33 mouse cellular contexts compared by ENCODE assay signal in genomic region chr4:138983422-138983821, GRCm38 (mm10). TPM values are rescaled to one million over a fixed set of nuclear protein-coding genes. Genes with fewer than 3 reads are reported as not detected.
A peak's percentile ranks its signal among the peaks of the same experiment; 100 is the strongest.
DNase-seq lines count a peak whose midpoint lies in the region; ATAC-seq and TF ChIP-seq lines count a peak whose summit lies in the region.
"Had no signal": no experiment of that assay in that cellular context is flagged by ENCODE, and none has a peak within 500 bp of the region (broad histone marks: within the 10 kb centered on the region; RNA-seq: fewer than 3 reads in every experiment).

No protein-coding gene starts in this region.

- no peak overlapping the region for H3K4me3 ChIP-seq in kidney, postnatal 0 days (replicated peaks; ENCODE audit: low read depth, low read length)
- no peak overlapping the region for H3K4me3 ChIP-seq in intestine, embryonic 16.5 days (ENCODE audit: low read length)
- no peak overlapping the region for H3K4me3 ChIP-seq in stomach, embryonic 14.5 days (ENCODE audit: low read depth, low read length)
- no peak overlapping the region for H3K4me3 ChIP-seq in midbrain, embryonic 10.5 days
- H3K4me3 ChIP-seq: embryonic facial prominence, embryonic 10.5 days; embryonic facial prominence, embryonic 15.5 days; forebrain, embryonic 12.5 days; heart, embryonic 10.5 days; heart, embryonic 15.5 days; left cerebral cortex, adult 2 months; limb, embryonic 12.5 days; midbrain, embryonic 12.5 days; myocyte; neural tube, embryonic 13.5 days had no signal

- H3K9me3 ChIP-seq in kidney, postnatal 0 days (replicated peaks; ENCODE audit: low read length) = no peaks in the 10 kb centered on the region
- no peaks in the 10 kb centered on the region for H3K9me3 ChIP-seq in intestine, embryonic 16.5 days (ENCODE audit: control insufficient read depth, low read length)
- H3K9me3 ChIP-seq in stomach, embryonic 14.5 days (ENCODE audit: control insufficient read depth, low read depth, low read length) = no peaks in the 10 kb centered on the region
- H3K9me3 ChIP-seq in midbrain, embryonic 10.5 days (replicated peaks) = no peaks in the 10 kb centered on the region
- H3K9me3 ChIP-seq: embryonic facial prominence, embryonic 10.5 days; embryonic facial prominence, embryonic 15.5 days; forebrain, embryonic 12.5 days; heart, embryonic 10.5 days; heart, embryonic 15.5 days; limb, embryonic 12.5 days had no signal

- H3K9ac ChIP-seq in kidney, postnatal 0 days (ENCODE audit: low read depth, low read length) = no peak overlapping the region
- peak overlapping the region; percentile 39; the same call in 1 of the 2 replicates for H3K9ac ChIP-seq in intestine, embryonic 16.5 days (ENCODE audit: low read depth, low read length)
- H3K9ac ChIP-seq in stomach, embryonic 14.5 days (replicated peaks; ENCODE audit: low read depth, low read length) = no peak overlapping the region
- H3K9ac ChIP-seq: embryonic facial prominence, embryonic 15.5 days; forebrain, embryonic 12.5 days; forebrain, postnatal 0 days; heart, embryonic 15.5 days; limb, embryonic 12.5 days; midbrain, embryonic 12.5 days; neural tube, embryonic 13.5 days had no signal

- no peak overlapping the region for H3K4me2 ChIP-seq in kidney, postnatal 0 days (ENCODE audit: low read length)
- H3K4me2 ChIP-seq in intestine, embryonic 16.5 days (ENCODE audit: low read depth, low read length) = no peak overlapping the region
- no peak overlapping the region for H3K4me2 ChIP-seq in stomach, embryonic 14.5 days (replicated peaks; ENCODE audit: low read depth, low read length)
- H3K4me2 ChIP-seq: embryonic facial prominence, embryonic 15.5 days; forebrain, embryonic 12.5 days; heart, embryonic 15.5 days; limb, embryonic 12.5 days; midbrain, embryonic 12.5 days; neural tube, embryonic 13.5 days had no signal

- H3K36me3 ChIP-seq in kidney, postnatal 0 days (ENCODE audit: insufficient read depth, low read length) = no peaks in the 10 kb centered on the region
- no peaks in the 10 kb centered on the region for H3K36me3 ChIP-seq in intestine, embryonic 16.5 days (ENCODE audit: control insufficient read depth, insufficient read depth, low read length)
- no peaks in the 10 kb centered on the region for H3K36me3 ChIP-seq in stomach, embryonic 14.5 days (ENCODE audit: control insufficient read depth, insufficient read depth, low read length)
- H3K36me3 ChIP-seq in midbrain, embryonic 10.5 days = no peaks in the 10 kb centered on the region
- H3K36me3 ChIP-seq: embryonic facial prominence, embryonic 10.5 days; embryonic facial prominence, embryonic 15.5 days; forebrain, embryonic 12.5 days; heart, embryonic 10.5 days; heart, embryonic 15.5 days; limb, embryonic 12.5 days; midbrain, embryonic 12.5 days; neural tube, embryonic 13.5 days had no signal

- 0 out of 2 replicates have a peak, but pooled peaks have one; percentile 34 for ATAC-seq in kidney, postnatal 0 days (replicated peaks; ENCODE audit: low FRiP score, low read depth)
- peak; percentile 76 for ATAC-seq in intestine, embryonic 16.5 days
- 0 out of 2 replicates have a peak, but pooled peaks have one; percentile 18 for ATAC-seq in stomach, embryonic 14.5 days (ENCODE audit: insufficient number of reproducible peaks, insufficient read depth, low FRiP score, low read depth)
- ATAC-seq: CD4-positive, CD25-positive, alpha-beta regulatory T cell, adult 4 months; forebrain, postnatal 0 days; hindbrain, embryonic 16.5 days had no signal

- no peaks in the 10 kb centered on the region for H3K4me1 ChIP-seq in kidney, postnatal 0 days (replicated peaks; ENCODE audit: insufficient read depth, low read length)
- peaks cover 8% of the 10 kb centered on the region; the same call in 1 of the 2 replicates for H3K4me1 ChIP-seq in intestine, embryonic 16.5 days (ENCODE audit: control insufficient read depth, insufficient read depth, low read length)
- no peaks in the 10 kb centered on the region for H3K4me1 ChIP-seq in stomach, embryonic 14.5 days (ENCODE audit: control insufficient read depth, insufficient read depth, low read length)
- peaks cover 13% of the 10 kb centered on the region for H3K4me1 ChIP-seq in midbrain, embryonic 10.5 days
- H3K4me1 ChIP-seq: embryonic facial prominence, embryonic 15.5 days; midbrain, embryonic 12.5 days; neural tube, embryonic 13.5 days had no signal

- DNase-seq in kidney, postnatal 0 days (ENCODE audit: low spot score) = no peak
- DNase-seq in kidney, postnatal 10 days = no peak
- peak; percentile 20 for DNase-seq in R1 (ENCODE audit: low read depth, low spot score)
- no peak for DNase-seq in midbrain, embryonic 10.5 days (ENCODE audit: low spot score)
- DNase-seq in left cerebral cortex, adult 11 months (ENCODE audit: low spot score) = no peak
- DNase-seq: adrenal gland, adult 2 months; adrenal gland, postnatal 36 days; cerebellum, adult 2 months; cerebellum, postnatal 14 days; forebrain, postnatal 0 days; gastrocnemius, postnatal 10 days; kidney, adult 11 months; kidney, postnatal 25 days; right cerebral cortex, postnatal 4 days; thymus, postnatal 14 days had no signal

- no peak overlapping the region for H3K27ac ChIP-seq in kidney, postnatal 0 days
- peak overlapping the region; percentile 61; the same call in 1 of the 2 replicates for H3K27ac ChIP-seq in intestine, embryonic 16.5 days (ENCODE audit: low read length)
- 0 out of 2 replicates have a peak overlapping the region, but pooled peaks have one; percentile 10 for H3K27ac ChIP-seq in stomach, embryonic 14.5 days (ENCODE audit: low read length)
- no peak overlapping the region for H3K27ac ChIP-seq in midbrain, embryonic 10.5 days (replicated peaks)
- H3K27ac ChIP-seq: embryonic facial prominence, embryonic 10.5 days; embryonic facial prominence, embryonic 15.5 days; forebrain, embryonic 12.5 days; heart, embryonic 10.5 days; heart, embryonic 15.5 days; left cerebral cortex, adult 2 months; limb, embryonic 12.5 days; midbrain, embryonic 12.5 days; neural tube, embryonic 13.5 days had no signal

- no peak for TF ChIP-seq CTCF in kidney, postnatal 0 days (IDR thresholded peaks at IDR 0.05; ENCODE audit: low read depth)

- H3K27me3 ChIP-seq in kidney, postnatal 0 days (ENCODE audit: insufficient read depth, low read length) = no peaks in the 10 kb centered on the region
- no peaks in the 10 kb centered on the region for H3K27me3 ChIP-seq in intestine, embryonic 16.5 days (replicated peaks; ENCODE audit: control insufficient read depth, insufficient read depth, low read length)
- no peaks in the 10 kb centered on the region for H3K27me3 ChIP-seq in stomach, embryonic 14.5 days (ENCODE audit: control insufficient read depth, insufficient read depth, low read length)
- no peaks in the 10 kb centered on the region for H3K27me3 ChIP-seq in midbrain, embryonic 10.5 days (ENCODE audit: low read depth, poor library complexity, severe bottlenecking)
- H3K27me3 ChIP-seq: embryonic facial prominence, embryonic 15.5 days; forebrain, embryonic 12.5 days; heart, embryonic 15.5 days; limb, embryonic 12.5 days; midbrain, embryonic 12.5 days; neural tube, embryonic 13.5 days had no signal

- WGBS in kidney, postnatal 0 days = 63% methylated on average over 3 of the region's 3 CpGs
- WGBS in intestine, embryonic 16.5 days = 56% methylated on average over 3 of the region's 3 CpGs
- WGBS in stomach, embryonic 14.5 days = 54% methylated on average over 3 of the region's 3 CpGs
- 70% methylated on average over 3 of the region's 3 CpGs for WGBS in midbrain, embryonic 10.5 days

RNA-seq across cellular contexts. Expression of gene Tmco4, which starts 10.7 kb away (rescaled TPM):
- polyA plus RNA-seq in kidney, postnatal 0 days (2015; fragmentation: Nextera tagmentation; extraction: Ambion mirVana) = 10.2 and 10.8 TPM in 2 replicates
- polyA plus RNA-seq in intestine, embryonic 16.5 days (2015; fragmentation: Nextera tagmentation; extraction: Ambion mirVana) = 16.3 and 17.1 TPM in 2 replicates
- polyA plus RNA-seq in stomach, embryonic 14.5 days (2014; fragmentation: Nextera tagmentation; extraction: Ambion mirVana) = 6.6 and 6.8 TPM in 2 replicates
- polyA plus RNA-seq in midbrain, embryonic 10.5 days (2016; fragmentation: Nextera tagmentation; extraction: Ambion mirVana) = 0.87 and 0.98 TPM in 2 replicates

RNA-seq across cellular contexts. Expression of gene Rnf186, which starts 16.5 kb away (rescaled TPM):
- polyA plus RNA-seq in kidney, postnatal 0 days (2015; fragmentation: Nextera tagmentation; extraction: Ambion mirVana) = 15.9 and 17.7 TPM in 2 replicates
- 106 and 121 TPM in 2 replicates for polyA plus RNA-seq in intestine, embryonic 16.5 days (2015; fragmentation: Nextera tagmentation; extraction: Ambion mirVana)
- polyA plus RNA-seq in stomach, embryonic 14.5 days (2014; fragmentation: Nextera tagmentation; extraction: Ambion mirVana) = 14.2 and 14.8 TPM in 2 replicates
- not detected in 2 replicates for polyA plus RNA-seq in midbrain, embryonic 10.5 days (2016; fragmentation: Nextera tagmentation; extraction: Ambion mirVana)
- polyA plus RNA-seq: brain, embryonic 14.5 days; CD4-positive, CD25-positive, alpha-beta regulatory T cell, adult 4 months; cerebellum, adult 2 months; cortical plate, adult 2 months; embryonic facial prominence, embryonic 10.5 days; forebrain, embryonic 12.5 days; forebrain, postnatal 0 days; hindbrain, embryonic 11.5 days; hindbrain, embryonic 16.5 days; limb, embryonic 12.5 days; midbrain, embryonic 12.5 days; midbrain, postnatal 0 days; myocyte; neural tube, embryonic 13.5 days had no signal

Comparison
In these comparisons a context has a peak if more than half of its experiments do, and no peak if none do; other contexts are left out.
1. ATAC-seq: peak in every context shown above with its lines; median percentile 76 in intestine, embryonic 16.5 days; 34 in kidney, postnatal 0 days; 18 in stomach, embryonic 14.5 days.
2. H3K27ac ChIP-seq: peak in intestine, embryonic 16.5 days (single experiment) and stomach, embryonic 14.5 days (single experiment); none in kidney, postnatal 0 days (single experiment) and midbrain, embryonic 10.5 days (single experiment).
3. RNA of gene Rnf186, which starts 16.5 kb away (polyA plus RNA-seq): 106 to 121 TPM in intestine, embryonic 16.5 days, 15.9 to 17.7 TPM in kidney, postnatal 0 days and 14.2 to 14.8 TPM in stomach, embryonic 14.5 days; not detected in midbrain, embryonic 10.5 days; every median in the first group is over 10 times any median in the second.